In genomic region chr5:66112059-66112458, GRCm38 (mm10) we compare ENCODE assay signal across 8 mouse cellular contexts.
DNase-seq lines count a peak whose midpoint lies in the region; ATAC-seq and TF ChIP-seq lines count a peak whose summit lies in the region.

No protein-coding gene starts in this region.

- no peak overlapping the region for H3K27ac ChIP-seq in embryonic facial prominence, embryonic 14.5 days (replicated peaks; ENCODE audit: low read depth, low read length)
- no peak overlapping the region for H3K27ac ChIP-seq in embryonic facial prominence, embryonic 10.5 days (replicated peaks)
- H3K27ac ChIP-seq in liver, embryonic 16.5 days (ENCODE audit: low read length) = peak overlapping the region; percentile 27; the same call in 1 of the 2 replicates
- H3K27ac ChIP-seq in stomach, postnatal 0 days (replicated peaks) = peak overlapping the region; percentile 40; the same call in 1 of the 2 replicates
- H3K27ac ChIP-seq in forebrain, embryonic 15.5 days (replicated peaks) = no peak overlapping the region

- 64% methylated on average over 8 of the region's 8 CpGs for WGBS in embryonic facial prominence, embryonic 14.5 days
- WGBS in embryonic facial prominence, embryonic 10.5 days = 77% methylated on average over 8 of the region's 8 CpGs
- WGBS in liver, embryonic 16.5 days (ENCODE audit: insufficient replicate concordance) = 18% methylated on average over 8 of the region's 8 CpGs
- 29% methylated on average over 8 of the region's 8 CpGs for WGBS in stomach, postnatal 0 days
- 87% methylated on average over 8 of the region's 8 CpGs for WGBS in forebrain, embryonic 15.5 days

- no peak overlapping the region for H3K4me2 ChIP-seq in embryonic facial prominence, embryonic 14.5 days (ENCODE audit: low read depth, low read length)
- H3K4me2 ChIP-seq in liver, embryonic 16.5 days (ENCODE audit: low read depth, low read length) = no peak overlapping the region
- H3K4me2 ChIP-seq in stomach, postnatal 0 days (replicated peaks; ENCODE audit: low read depth) = peak overlapping the region; percentile 11; the same call in 1 of the 2 replicates
- no peak overlapping the region for H3K4me2 ChIP-seq in forebrain, embryonic 15.5 days (replicated peaks)

- no peak overlapping the region for H3K9ac ChIP-seq in embryonic facial prominence, embryonic 14.5 days (ENCODE audit: low read depth, low read length)
- H3K9ac ChIP-seq in liver, embryonic 16.5 days (ENCODE audit: low read depth, low read length) = no peak overlapping the region
- no peak overlapping the region for H3K9ac ChIP-seq in stomach, postnatal 0 days (ENCODE audit: low read length)
- no peak overlapping the region for H3K9ac ChIP-seq in forebrain, embryonic 15.5 days (replicated peaks)

- H3K36me3 ChIP-seq in embryonic facial prominence, embryonic 14.5 days (ENCODE audit: control insufficient read depth, insufficient read depth, low read length) = no peaks in the 10 kb centered on the region
- H3K36me3 ChIP-seq in embryonic facial prominence, embryonic 10.5 days (replicated peaks) = no peaks in the 10 kb centered on the region
- H3K36me3 ChIP-seq in liver, embryonic 16.5 days (ENCODE audit: control insufficient read depth, insufficient read depth) = no peaks in the 10 kb centered on the region
- no peaks in the 10 kb centered on the region for H3K36me3 ChIP-seq in stomach, postnatal 0 days (ENCODE audit: control insufficient read depth, insufficient read depth, low read length)
- no peaks in the 10 kb centered on the region for H3K36me3 ChIP-seq in forebrain, embryonic 15.5 days

- no peaks in the 10 kb centered on the region for H3K9me3 ChIP-seq in embryonic facial prominence, embryonic 14.5 days (ENCODE audit: control insufficient read depth, low read length)
- H3K9me3 ChIP-seq in embryonic facial prominence, embryonic 10.5 days = no peaks in the 10 kb centered on the region
- H3K9me3 ChIP-seq in liver, embryonic 16.5 days (replicated peaks; ENCODE audit: control insufficient read depth, low read length) = no peaks in the 10 kb centered on the region
- H3K9me3 ChIP-seq in stomach, postnatal 0 days (ENCODE audit: control insufficient read depth, low read length) = no peaks in the 10 kb centered on the region
- H3K9me3 ChIP-seq in forebrain, embryonic 15.5 days = no peaks in the 10 kb centered on the region

- no peak for TF ChIP-seq CTCF in stomach, postnatal 0 days (IDR thresholded peaks at IDR 0.05; ENCODE audit: low read depth)

- H3K4me1 ChIP-seq in embryonic facial prominence, embryonic 14.5 days (ENCODE audit: control insufficient read depth, insufficient read depth, low read length) = no peaks in the 10 kb centered on the region
- 0 out of 2 replicates have a peak, but pooled peaks cover 3% of the 10 kb centered on the region for H3K4me1 ChIP-seq in embryonic facial prominence, embryonic 10.5 days
- peaks cover 3% of the 10 kb centered on the region for H3K4me1 ChIP-seq in liver, embryonic 16.5 days (ENCODE audit: control insufficient read depth, low read depth, low read length)
- H3K4me1 ChIP-seq in stomach, postnatal 0 days (replicated peaks; ENCODE audit: control insufficient read depth, insufficient read depth) = no peaks in the 10 kb centered on the region
- no peaks in the 10 kb centered on the region for H3K4me1 ChIP-seq in forebrain, embryonic 15.5 days

- peak; percentile 37 for DNase-seq in embryonic facial prominence, embryonic 14.5 days (ENCODE audit: low spot score)
- DNase-seq in embryonic facial prominence, embryonic 10.5 days (ENCODE audit: low spot score) = no peak
- DNase-seq in B cell, adult 2 months = peak; percentile 55
- peak; percentile 31 to 35 for DNase-seq in heart, postnatal 36 days
- peak; percentile 73 for DNase-seq in stomach, postnatal 0 days (ENCODE audit: low spot score)
- no peak for DNase-seq in cerebellum, adult 11 months

- H3K27me3 ChIP-seq in embryonic facial prominence, embryonic 14.5 days (replicated peaks; ENCODE audit: control insufficient read depth, insufficient read depth, low read length) = no peaks in the 10 kb centered on the region
- no peaks in the 10 kb centered on the region for H3K27me3 ChIP-seq in embryonic facial prominence, embryonic 10.5 days (replicated peaks; ENCODE audit: low read depth, poor library complexity, severe bottlenecking)
- no peaks in the 10 kb centered on the region for H3K27me3 ChIP-seq in liver, embryonic 16.5 days (ENCODE audit: control insufficient read depth, insufficient read depth, low read depth, low read length)
- no peaks in the 10 kb centered on the region for H3K27me3 ChIP-seq in stomach, postnatal 0 days (ENCODE audit: control insufficient read depth, insufficient read depth, low read length)
- H3K27me3 ChIP-seq in forebrain, embryonic 15.5 days = no peaks in the 10 kb centered on the region

- peak; percentile 12; the same call in 1 of the 2 replicates for ATAC-seq in embryonic facial prominence, embryonic 14.5 days (ENCODE audit: low read depth)
- peak; percentile 30 for ATAC-seq in liver, embryonic 16.5 days (ENCODE audit: low read depth)
- ATAC-seq in stomach, postnatal 0 days (ENCODE audit: low FRiP score, low TSS enrichment) = peak; percentile 94
- no peak for ATAC-seq in forebrain, embryonic 15.5 days (replicated peaks)

- H3K4me3 ChIP-seq in embryonic facial prominence, embryonic 14.5 days (ENCODE audit: low read depth, low read length) = no peak overlapping the region
- no peak overlapping the region for H3K4me3 ChIP-seq in embryonic facial prominence, embryonic 10.5 days
- no peak overlapping the region for H3K4me3 ChIP-seq in liver, embryonic 16.5 days (ENCODE audit: low read depth, low read length)
- H3K4me3 ChIP-seq in stomach, postnatal 0 days (ENCODE audit: low read depth, low read length) = no peak overlapping the region
- no peak overlapping the region for H3K4me3 ChIP-seq in forebrain, embryonic 15.5 days

- no peak for TF ChIP-seq EP300 in stomach, postnatal 0 days (optimal IDR thresholded peaks at IDR 0.05)

- intact Hi-C loops in heart, postnatal 36 days (cut with DNase I) = no loop called here

Comparison
In these comparisons a context has a peak if more than half of its experiments do, and no peak if none do; other contexts are left out.
1. DNase-seq: peak in embryonic facial prominence, embryonic 14.5 days (single experiment), B cell, adult 2 months (2 of 2), heart, postnatal 36 days (2 of 2) and stomach, postnatal 0 days (single experiment); none in embryonic facial prominence, embryonic 10.5 days (single experiment) and cerebellum, adult 11 months (single experiment).
2. H3K27ac ChIP-seq: peak in liver, embryonic 16.5 days (single experiment) and stomach, postnatal 0 days (single experiment); none in embryonic facial prominence, embryonic 14.5 days (single experiment), embryonic facial prominence, embryonic 10.5 days (single experiment) and forebrain, embryonic 15.5 days (single experiment).